Mouse (Mus musculus): ENCODE measurements around the gene Gm20388. TPM values are rescaled to one million over a fixed set of nuclear protein-coding genes. Genes with fewer than 3 reads are reported as not detected.

Gene Gm20388
- total and polyA plus RNA-seq, 2 experiments from 2014 or later = 51.3 TPM; not detected in 1

DNA sequence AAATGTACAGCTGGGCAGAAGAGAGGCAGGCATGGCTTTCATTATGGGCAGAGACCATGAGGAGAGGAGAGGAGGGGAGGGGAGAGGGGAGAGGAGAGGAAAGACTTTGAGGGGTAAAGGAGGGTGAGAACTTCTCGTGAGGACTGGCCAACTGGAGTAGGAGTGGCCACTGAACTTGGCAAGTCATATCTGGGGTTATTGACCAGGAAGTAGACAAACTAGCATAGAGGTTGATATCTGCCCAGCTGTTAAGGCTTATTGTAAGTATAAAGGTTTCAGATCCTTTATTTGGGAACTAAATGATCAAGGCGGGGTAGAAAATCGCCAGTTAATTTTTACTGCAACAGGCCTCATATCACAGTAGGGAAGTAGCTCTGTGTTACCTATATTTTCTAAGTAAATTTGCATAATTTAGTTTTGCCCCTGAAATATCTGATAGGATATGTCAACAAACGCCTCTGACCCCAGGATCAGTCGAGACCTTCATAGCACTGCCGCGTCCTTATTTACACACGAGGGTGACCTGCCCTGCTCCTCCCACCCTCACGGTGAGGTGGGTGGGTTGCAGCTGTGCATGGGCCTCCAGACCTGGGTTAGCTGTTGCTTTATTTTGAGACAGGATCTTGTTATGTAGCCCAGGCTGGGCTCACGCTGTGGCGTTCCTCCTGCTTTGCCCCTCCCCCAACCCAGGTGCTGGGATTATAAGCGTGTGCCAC lies 2152.0 kb downstream of the Gm20388 start:
- Histone ChIP-seq H3K27ac (ENCODE audit: low read depth, low read length) (no peak overlapping the region), H3K36me3 (ENCODE audit: insufficient read depth) (no peaks in the 10 kb centered on the region), H3K4me1 (ENCODE audit: insufficient read depth) (no peaks in the 10 kb centered on the region), H3K9me3 (ENCODE audit: low read length) (no peaks in the 10 kb centered on the region), H3K4me2 (ENCODE audit: low read depth) (no peak overlapping the region), H3K27me3 (ENCODE audit: insufficient read depth, low read length) (no peaks in the 10 kb centered on the region), H3K9ac (no peak overlapping the region), H3K4me3 (ENCODE audit: low read depth, low read length) (no peak overlapping the region)
- ATAC-seq (no peak), DNase-seq (no peak)
- no peak for TF ChIP-seq CTCF (IDR thresholded peaks at IDR 0.05; ENCODE audit: low read depth)
- 85% methylated on average over 12 of the region's 12 CpGs for WGBS

DNA sequence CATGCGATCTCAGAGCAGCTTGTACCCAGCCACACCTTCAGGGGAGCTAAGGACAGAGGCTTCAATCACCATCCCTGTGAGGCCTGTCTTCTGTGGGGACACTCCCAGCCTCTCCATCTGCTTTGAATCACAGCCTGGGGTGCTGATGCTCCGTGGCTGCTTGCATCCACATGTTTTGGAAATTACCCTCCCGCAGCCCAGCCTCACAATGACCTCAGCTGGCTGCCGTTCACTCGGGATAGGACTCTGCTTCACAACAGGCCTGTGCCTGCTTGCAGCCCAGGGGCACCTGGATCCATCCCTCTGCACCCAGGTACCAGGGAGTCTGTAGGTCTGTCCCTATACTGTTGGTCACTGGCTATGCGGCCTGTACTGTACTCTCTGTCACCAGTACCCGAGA lies 2153.7 kb downstream of the Gm20388 start:
- no peak overlapping the region for H3K27ac ChIP-seq (ENCODE audit: low read depth, low read length)

DNA sequence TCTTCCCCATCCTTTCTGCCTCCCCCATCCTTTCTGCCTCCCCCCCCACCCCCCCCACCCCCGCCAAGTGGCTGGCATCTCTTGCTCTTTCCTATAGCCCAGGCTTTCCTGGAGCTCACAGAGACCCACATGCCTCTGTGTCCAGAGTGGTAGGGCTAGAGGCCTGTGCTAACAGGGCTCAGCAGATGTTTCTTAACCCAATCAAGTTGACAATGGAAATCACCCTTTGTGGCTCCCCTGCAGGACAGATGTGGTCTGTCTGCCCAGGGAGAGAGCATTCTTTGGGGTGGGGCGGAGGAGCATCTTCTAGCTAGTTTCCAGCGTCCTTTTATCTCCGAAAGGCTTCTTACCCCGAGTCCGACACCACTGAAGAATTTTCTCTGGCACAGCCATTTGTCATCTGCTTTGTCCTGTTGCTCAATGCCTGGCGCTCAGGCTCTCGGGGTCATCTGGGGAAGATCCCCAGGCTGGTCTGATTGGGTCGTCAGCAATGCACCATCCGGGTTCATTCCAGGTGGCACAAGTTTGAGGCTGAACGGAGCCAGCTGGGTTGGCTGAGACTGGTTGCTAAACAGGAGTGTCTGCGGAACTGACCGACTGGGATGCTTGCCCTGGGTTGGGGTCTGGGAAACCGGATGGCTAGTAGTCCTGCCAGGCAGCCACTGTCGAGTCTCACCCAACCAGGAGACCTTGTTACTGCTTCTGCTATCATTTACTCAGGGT lies 2157.3 kb downstream of the Gm20388 start:
- ATAC-seq (no peak), DNase-seq (no peak)
- 77% methylated on average over 15 of the region's 15 CpGs for WGBS
- no peaks in the 10 kb centered on the region for H3K27me3 ChIP-seq (ENCODE audit: insufficient read depth, low read length)
- no peak overlapping the region for H3K27ac ChIP-seq (ENCODE audit: low read depth, low read length)
- no peaks in the 10 kb centered on the region for H3K36me3 ChIP-seq (ENCODE audit: insufficient read depth)
- H3K4me1 ChIP-seq (ENCODE audit: insufficient read depth) = no peaks in the 10 kb centered on the region
- no peak overlapping the region for H3K9ac ChIP-seq
- no peaks in the 10 kb centered on the region for H3K9me3 ChIP-seq (ENCODE audit: low read length)
- no peak overlapping the region for H3K4me2 ChIP-seq (ENCODE audit: low read depth)
- no peak for TF ChIP-seq CTCF (IDR thresholded peaks at IDR 0.05; ENCODE audit: low read depth)
- H3K4me3 ChIP-seq (ENCODE audit: low read depth, low read length) = no peak overlapping the region

More for the DNA sequence above, 2153.7 kb downstream of the Gm20388 start:
- no peak for DNase-seq
- Histone ChIP-seq H3K9ac (no peak overlapping the region), H3K36me3 (ENCODE audit: insufficient read depth) (no peaks in the 10 kb centered on the region), H3K9me3 (ENCODE audit: low read length) (no peaks in the 10 kb centered on the region), H3K4me2 (ENCODE audit: low read depth) (no peak overlapping the region), H3K4me3 (ENCODE audit: low read depth, low read length) (no peak overlapping the region), H3K4me1 (ENCODE audit: insufficient read depth) (no peaks in the 10 kb centered on the region), H3K27me3 (ENCODE audit: insufficient read depth, low read length) (no peaks in the 10 kb centered on the region)
- WGBS = 76% methylated on average over 7 of the region's 7 CpGs
- no peak for ATAC-seq
- no peak for TF ChIP-seq CTCF (IDR thresholded peaks at IDR 0.05; ENCODE audit: low read depth)

DNA sequence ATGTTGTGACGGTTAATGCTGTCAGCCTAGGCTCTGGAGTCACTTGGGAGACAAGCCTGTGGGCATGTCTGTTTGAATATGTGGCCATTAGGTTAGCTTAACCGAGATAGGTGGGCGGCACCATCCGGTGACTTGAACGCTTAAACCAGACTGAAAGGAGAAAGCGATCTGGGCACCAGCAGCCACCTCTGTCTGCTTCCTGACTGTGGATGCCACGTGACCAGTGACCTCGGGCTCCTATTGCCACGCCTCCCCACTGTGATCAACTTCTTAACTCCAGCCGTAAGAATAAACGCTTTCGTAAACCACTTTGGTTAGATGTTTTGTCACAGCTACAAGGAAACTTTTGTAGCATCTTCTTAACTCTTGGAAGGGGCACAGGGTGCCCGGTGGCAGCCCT lies 2158.0 kb downstream of the Gm20388 start:
- DNase-seq (no peak), ATAC-seq (no peak)
- H3K9ac ChIP-seq = no peak overlapping the region
- no peak overlapping the region for H3K4me3 ChIP-seq (ENCODE audit: low read depth, low read length)
- H3K4me1 ChIP-seq (ENCODE audit: insufficient read depth) = no peaks in the 10 kb centered on the region
- 86% methylated on average over 13 of the region's 13 CpGs for WGBS
- no peak for TF ChIP-seq CTCF (IDR thresholded peaks at IDR 0.05; ENCODE audit: low read depth)
- no peak overlapping the region for H3K27ac ChIP-seq (ENCODE audit: low read depth, low read length)
- no peaks in the 10 kb centered on the region for H3K9me3 ChIP-seq (ENCODE audit: low read length)
- H3K4me2 ChIP-seq (ENCODE audit: low read depth) = no peak overlapping the region
- H3K36me3 ChIP-seq (ENCODE audit: insufficient read depth) = no peaks in the 10 kb centered on the region
- H3K27me3 ChIP-seq (ENCODE audit: insufficient read depth, low read length) = no peaks in the 10 kb centered on the region

DNA sequence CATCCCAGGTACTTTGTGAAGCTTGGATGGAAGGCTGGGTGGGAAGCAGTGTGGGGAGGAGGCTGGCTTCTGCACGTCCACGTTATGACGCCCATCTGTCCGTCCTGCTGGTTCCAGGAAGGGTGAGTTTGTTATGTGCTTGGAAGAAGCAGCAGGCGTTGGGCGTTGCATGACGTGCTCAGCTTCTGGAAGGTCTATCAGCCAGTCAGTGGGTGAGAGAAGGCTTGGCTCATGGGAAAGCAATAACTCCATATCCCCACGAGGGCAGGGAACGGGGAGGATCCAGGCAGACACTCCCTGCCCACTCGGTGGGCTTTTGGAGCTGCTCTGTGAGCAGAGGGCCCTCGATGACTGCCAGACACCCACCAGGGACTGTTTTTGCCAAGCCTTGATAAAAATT lies 2158.6 kb downstream of the Gm20388 start:
- WGBS = 70% methylated on average over 11 of the region's 11 CpGs
- Histone ChIP-seq H3K4me3 (ENCODE audit: low read depth, low read length) (no peak overlapping the region), H3K4me2 (ENCODE audit: low read depth) (no peak overlapping the region), H3K9me3 (ENCODE audit: low read length) (no peaks in the 10 kb centered on the region), H3K4me1 (ENCODE audit: insufficient read depth) (no peaks in the 10 kb centered on the region), H3K27ac (ENCODE audit: low read depth, low read length) (no peak overlapping the region), H3K9ac (no peak overlapping the region), H3K27me3 (ENCODE audit: insufficient read depth, low read length) (no peaks in the 10 kb centered on the region), H3K36me3 (ENCODE audit: insufficient read depth) (no peaks in the 10 kb centered on the region)
- ATAC-seq (peak; percentile 29; the same call in 1 of the 2 replicates), DNase-seq (no peak)
- no peak for TF ChIP-seq CTCF (IDR thresholded peaks at IDR 0.05; ENCODE audit: low read depth)

DNA sequence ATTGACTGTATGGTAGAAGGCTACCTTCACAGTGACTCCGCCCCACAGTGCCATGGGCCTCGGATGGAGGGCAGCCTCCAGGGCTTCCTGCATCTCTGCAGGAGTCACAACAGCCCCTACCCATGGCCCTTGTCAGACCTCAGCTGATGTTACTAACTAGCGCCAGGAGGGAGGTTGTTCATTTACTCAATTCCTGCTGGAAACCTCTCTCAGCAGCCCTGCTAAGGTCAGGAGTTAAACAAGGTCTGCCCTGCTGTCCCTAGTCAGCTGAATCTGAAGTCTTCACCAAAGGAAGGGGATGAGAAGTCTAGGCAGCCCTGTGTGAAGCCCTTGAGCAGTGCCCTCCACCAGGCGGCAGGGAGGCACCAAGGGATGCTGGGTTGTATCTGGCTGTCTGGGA lies 2160.6 kb downstream of the Gm20388 start:
- no peaks in the 10 kb centered on the region for H3K9me3 ChIP-seq (ENCODE audit: low read length)
- no peak overlapping the region for H3K9ac ChIP-seq
- no peaks in the 10 kb centered on the region for H3K27me3 ChIP-seq (ENCODE audit: insufficient read depth, low read length)
- H3K4me3 ChIP-seq (ENCODE audit: low read depth, low read length) = no peak overlapping the region
- 68% methylated on average over 4 of the region's 4 CpGs for WGBS
- no peak overlapping the region for H3K4me2 ChIP-seq (ENCODE audit: low read depth)
- TF ChIP-seq CTCF (IDR thresholded peaks at IDR 0.05; ENCODE audit: low read depth) = no peak
- no peaks in the 10 kb centered on the region for H3K4me1 ChIP-seq (ENCODE audit: insufficient read depth)
- H3K27ac ChIP-seq (ENCODE audit: low read depth, low read length) = no peak overlapping the region
- no peak for DNase-seq
- H3K36me3 ChIP-seq (ENCODE audit: insufficient read depth) = no peaks in the 10 kb centered on the region
- no peak for ATAC-seq

DNA sequence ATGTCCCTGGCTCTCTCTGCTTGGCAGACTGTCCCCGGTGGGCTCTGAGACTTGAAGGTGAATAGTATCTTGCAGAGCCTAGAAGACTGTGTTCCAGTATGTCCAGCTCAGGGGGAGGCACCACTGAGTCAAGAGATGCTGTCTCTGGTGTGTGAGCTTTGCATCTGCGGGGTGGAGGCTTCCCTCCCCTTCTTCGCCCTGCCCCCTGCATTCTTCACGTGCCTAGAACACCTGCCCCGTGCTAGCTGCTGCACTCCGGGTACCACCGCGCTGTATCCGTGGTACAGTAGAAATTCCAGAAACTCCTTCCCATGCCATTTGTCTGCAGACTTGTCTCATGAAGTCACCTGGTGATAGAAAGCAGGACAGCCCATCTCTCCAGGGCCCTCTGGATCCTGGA lies 2163.3 kb downstream of the Gm20388 start:
- Histone ChIP-seq H3K4me3 (ENCODE audit: low read depth, low read length) (no peak overlapping the region), H3K4me2 (ENCODE audit: low read depth) (no peak overlapping the region), H3K27me3 (ENCODE audit: insufficient read depth, low read length) (no peaks in the 10 kb centered on the region), H3K36me3 (ENCODE audit: insufficient read depth) (no peaks in the 10 kb centered on the region), H3K27ac (ENCODE audit: low read depth, low read length) (no peak overlapping the region), H3K9ac (no peak overlapping the region), H3K4me1 (ENCODE audit: insufficient read depth) (no peaks in the 10 kb centered on the region), H3K9me3 (ENCODE audit: low read length) (no peaks in the 10 kb centered on the region)
- TF ChIP-seq CTCF (IDR thresholded peaks at IDR 0.05; ENCODE audit: low read depth) = no peak
- no peak for ATAC-seq
- WGBS = 82% methylated on average over 9 of the region's 9 CpGs
- no peak for DNase-seq

All from forebrain, postnatal 0 days (tissue).